Mouse (Mus musculus) naive thymus-derived CD4-positive, alpha-beta T cell, adult 2 months (primary cell): ENCODE measurements at regions not wholly inside any gene's neighbourhood (a gene's known extent, or its start where the extent isn't known, plus 50 kb on each side); places are given as distances from the start of the nearest gene placed in this dataset.

ENCODE experiments used
- DNase-seq: peaks from one replicate; pipeline ENCODE4 v3.0.0-alpha.2; 2011; ENCODE audit warnings: low read depth

DNA sequence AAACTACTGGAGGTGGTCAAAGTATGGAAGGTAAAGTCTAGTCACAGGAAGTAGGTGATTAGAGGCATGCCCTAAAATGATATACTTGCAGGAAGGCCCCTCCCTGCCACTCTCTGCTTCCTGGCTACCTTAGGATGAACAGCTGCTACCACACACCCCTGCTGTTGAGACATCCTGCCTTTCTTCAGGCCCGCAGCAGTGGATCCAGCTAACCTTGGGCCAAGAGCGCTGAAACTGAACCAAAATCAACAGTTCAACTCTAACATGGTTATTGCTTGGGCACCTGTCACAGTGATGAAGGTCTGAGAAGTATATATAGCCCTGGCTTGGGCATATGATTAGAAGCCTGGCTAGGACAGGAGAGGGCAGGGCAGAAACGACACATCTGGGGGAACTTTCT is 352.4 kb downstream of the Prdm2 start:
- no peak for DNase-seq

DNA sequence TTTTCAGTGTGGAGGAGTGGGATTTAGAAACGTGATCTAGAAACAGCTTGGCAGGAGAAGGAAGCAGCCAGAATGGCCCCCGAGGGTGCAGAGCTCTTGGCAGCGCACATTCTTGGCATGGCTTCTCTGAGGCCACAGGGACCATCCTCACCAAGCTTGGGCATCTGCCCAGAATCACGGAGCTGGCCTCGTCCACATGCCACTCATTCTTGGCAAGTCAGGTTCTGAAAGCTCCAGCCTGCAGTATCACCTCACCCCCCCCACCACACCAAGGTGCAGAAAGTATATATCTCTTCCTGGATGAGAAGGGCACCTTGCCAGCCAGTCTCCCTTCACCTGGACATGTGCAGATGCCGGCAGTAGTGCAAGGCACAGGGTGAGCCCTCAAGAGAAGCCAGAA is 356.2 kb downstream of the Prdm2 start:
- DNase-seq, result no peak

DNA sequence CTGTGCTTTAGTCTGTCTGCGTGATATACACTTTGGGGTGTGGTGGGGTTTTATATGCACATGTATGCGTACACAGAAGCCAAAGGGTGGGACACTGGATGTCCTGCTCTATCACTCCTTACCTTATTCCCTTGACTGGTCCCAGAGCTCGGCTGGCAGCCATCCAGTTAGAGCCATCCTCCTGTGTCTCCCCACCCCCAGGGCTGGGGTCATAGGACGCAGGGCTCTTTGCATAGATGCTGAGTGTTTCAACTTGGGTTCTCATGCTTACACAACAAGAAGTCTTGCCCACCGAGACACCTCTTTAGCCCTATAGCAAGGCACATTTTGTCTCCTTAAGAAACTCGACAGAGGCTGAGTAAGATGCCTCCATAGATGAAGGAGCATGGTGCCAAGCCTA is 357.2 kb downstream of the Prdm2 start:
- DNase-seq, result no peak

DNA sequence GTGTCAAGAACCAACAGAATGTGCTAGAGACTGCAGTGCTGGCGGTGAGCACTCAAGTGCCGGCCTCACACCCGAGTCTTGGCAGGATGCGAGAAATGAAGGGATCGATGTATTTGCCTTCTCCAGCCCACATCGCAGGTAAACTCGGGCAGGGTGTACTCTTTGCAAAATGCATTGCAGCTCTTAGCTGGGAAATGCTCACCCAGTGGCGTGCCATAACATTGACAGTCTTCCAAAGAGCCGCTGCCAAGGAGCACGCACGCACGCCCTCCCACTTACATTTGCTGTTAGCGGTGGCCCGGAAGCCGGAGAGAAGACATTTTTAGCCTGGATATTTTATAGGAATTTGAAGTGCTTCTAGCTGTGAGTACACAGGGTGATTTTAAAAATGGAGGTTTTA is 358.9 kb downstream of the Prdm2 start:
- DNase-seq, result no peak

DNA sequence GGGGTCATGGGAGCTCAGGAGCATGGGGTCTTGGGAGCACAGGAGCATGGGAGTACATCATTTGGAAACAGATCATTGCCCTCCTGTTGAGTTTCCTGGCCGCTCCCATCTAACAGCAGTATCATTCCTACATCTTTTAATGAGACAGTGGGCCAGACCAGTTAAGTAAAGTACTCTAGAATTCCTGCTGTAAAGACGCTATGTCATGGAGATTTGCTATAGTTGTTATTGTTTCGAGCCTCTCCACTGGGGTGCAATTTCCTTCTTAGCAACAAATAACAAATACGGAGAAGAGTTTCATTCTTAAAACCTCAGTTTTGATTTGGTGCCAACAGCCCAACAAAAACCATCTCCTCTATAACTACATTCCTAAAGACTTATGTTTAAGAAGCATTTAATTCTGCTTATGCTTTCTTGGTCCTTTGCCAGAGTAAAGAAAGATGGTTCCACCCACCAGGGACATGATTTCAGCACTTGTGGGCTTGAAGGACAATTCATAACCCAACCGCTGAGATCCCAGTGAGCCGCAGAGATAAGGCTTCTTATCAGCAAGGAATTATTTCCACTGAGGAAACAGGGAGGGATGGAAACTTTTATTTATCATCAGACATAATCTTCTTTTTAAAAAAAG is 367.6 kb downstream of the Prdm2 start:
- DNase-seq, result no peak

DNA sequence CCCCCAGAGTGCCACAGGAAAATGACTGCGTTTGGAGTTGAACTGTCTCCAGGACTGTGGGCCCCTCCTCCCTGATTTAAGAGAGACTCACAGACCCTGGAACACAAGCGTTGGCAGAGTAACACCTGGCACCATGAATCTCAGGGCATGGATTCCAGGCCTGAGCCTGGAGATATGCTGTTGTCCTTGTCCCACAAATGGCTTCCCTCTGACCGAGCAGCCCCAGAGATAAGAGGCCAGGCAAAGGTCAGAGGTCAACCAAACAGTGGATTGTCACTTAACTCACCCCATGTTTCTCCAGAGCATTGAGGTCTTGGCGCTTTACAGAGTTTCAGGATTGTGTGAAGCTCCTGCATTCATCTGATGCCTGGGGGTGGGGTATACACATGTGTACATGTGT is 373.3 kb downstream of the Prdm2 start:
- DNase-seq, result no peak

DNA sequence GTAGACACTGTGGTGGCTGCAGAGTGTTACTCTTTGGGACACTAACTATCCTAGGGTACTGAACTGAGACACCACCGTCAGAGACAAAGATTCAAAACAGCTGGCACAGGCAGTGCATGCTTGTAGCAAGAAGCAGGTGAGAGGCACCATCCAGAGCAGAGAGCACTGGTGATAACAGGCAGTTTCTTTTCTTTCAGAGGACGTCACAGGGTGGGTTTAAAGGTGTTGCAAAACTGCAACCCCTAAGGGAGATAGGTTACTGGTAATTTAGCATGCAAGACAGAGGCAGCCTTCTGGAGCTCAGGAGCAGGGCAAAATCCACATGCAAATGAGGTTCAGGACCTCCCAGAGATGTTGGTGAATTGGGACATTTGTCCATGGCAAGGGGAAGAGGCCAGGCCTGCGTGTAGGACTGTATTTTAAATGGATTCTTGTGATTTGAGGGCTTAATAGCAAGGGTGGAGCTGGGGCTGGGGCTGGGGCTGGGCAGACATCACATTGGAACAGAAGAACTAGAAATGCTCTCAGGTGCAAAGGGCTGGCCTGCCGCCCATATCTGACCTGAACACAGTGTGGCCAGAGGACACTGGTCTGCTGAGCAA is 374.3 kb downstream of the Prdm2 start:
- no peak for DNase-seq

DNA sequence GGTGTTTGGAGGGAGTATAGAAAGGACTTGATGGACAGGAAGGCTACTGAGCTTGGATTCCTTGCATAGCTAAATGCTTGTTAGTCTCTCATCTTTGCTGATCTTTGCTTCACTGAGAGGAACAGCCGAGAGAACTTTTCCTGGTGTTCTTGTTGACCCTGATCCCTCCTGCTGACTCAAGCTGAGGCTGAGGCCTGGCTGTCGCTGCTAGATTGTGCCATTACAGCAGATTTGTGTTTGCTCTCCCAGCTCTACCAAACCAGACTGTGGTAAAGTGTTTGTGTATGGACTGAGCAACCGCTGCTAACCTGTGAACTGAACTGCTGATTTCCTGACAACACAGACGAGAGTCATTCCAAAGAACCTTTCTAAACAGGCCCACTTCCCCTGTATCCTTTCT is 375.2 kb downstream of the Prdm2 start:
- no peak for DNase-seq

DNA sequence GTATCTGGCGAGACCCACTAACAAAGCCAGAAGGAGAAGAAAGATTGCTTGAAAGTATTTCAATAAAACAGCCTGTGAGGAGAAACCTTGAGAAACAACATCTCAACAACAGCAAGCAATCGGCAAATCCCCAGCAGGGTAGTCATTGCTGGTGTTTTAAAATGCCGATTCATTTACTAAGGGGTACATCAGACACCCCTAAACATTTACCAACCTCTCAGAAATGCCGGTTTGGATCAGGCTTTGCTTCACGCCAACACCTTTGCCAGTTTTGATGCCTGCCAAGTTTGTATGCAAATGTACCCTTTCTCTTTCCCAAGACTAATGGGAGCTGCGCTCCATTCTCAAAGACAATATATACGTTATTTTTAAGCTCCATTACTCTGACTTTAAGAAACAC is 383.1 kb downstream of the Prdm2 start:
- no peak for DNase-seq

DNA sequence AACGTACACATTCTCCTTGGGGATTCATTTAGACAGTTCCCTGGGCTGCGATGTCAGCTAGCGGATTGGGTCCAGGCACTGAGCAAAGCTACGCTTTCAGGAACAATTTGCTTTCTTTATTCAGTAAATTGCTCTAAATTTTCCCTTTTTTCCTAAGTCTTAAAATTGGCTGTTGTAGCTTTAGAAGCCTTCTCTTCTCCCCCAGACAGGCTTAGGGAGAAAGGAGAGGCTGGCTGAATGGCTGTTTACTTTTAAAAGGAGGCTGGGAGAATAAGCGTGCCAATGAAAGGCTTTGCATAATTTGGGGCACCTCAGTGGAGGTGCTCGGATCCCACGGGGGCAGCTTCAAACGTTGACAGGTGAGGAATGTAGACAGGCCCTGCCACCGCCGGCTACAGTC is 383.8 kb downstream of the Prdm2 start:
- DNase-seq, result no peak

DNA sequence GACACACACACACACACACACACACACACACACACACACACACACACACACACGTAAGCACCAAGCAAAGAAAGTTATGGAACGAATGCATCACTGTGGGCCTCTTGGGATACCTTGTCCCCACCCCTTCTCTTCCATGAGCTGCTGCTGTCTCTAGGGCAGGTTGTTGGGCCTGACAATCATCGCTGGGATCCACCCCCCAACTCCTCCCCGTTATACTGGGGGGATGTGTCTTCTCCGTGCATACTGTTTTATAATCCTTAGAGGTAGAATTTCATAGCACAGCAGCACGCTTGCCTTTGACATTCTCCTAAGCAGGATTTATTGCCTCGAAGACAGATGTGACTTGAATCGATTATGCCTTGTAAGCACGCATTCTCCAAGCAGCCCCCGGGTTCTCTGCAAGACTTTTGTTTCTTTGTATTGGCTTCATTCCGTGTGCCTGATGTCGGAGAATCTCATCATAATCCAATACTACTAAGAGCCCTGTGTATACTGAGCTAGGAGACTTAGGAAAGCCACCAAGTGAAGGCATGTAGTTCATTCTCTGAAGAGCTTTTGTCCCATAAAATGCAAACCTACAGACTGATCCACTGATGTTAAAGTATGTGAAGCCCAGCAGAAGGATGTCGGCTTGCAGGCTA is 386.4 kb downstream of the Prdm2 start:
- DNase-seq, result no peak

DNA sequence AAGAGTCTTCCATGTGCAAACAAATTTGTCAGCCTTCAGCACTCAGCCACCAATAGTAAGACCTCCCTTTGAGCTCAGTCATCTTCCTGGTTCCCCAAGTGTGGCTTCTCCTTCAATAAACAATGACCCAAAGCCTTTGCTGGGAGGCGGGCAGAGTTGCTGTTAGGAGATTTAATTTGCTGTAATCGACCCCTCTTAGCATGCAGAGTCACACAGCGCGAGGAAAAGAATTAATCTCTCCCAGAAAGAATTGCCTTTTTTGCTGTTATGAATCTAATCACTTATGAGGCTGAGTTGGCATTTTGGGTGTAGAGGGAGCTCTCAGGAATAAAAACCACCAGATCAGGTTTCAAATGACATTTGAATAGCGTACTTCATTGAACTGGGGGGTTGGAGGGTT is 387.0 kb downstream of the Prdm2 start:
- DNase-seq, result no peak

DNA sequence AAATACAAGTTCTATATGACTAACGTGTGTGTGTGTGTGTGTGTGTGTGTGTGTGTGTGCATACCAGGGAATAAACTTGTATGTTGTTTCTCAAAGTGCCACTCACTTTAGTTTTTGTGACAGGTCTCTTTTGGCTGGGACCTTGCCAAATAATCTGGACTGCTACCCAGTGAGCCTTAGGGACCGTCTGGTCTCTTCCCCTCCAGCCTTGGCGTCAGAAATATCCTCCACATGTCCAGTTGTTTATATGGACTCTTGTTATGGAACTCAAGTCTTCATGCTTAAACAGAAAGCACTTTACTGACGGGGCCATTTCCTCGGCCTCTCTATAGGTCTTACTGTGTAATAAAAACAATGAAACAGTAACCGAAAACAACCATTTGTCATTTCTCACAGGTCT is 394.4 kb downstream of the Prdm2 start:
- DNase-seq, result no peak

DNA sequence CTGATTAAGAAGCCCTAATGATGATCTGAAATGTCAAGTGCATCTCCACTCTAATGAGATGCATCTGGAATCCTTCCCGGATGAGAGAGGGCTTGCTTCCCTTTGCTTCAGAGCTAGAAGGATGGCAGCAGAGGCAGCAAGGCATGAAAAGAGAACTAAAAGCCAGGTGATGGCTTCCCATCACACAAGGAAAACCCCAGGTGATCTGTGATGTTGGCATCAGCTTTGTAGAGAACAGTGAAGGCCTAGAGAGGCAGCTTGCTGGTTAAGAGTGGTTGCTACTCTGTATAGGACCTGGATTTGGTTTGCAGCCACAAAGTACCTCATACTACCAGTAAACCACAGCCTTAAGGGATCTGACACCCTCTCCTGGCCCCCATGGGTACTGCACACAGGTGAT is 395.8 kb downstream of the Prdm2 start:
- no peak for DNase-seq

DNA sequence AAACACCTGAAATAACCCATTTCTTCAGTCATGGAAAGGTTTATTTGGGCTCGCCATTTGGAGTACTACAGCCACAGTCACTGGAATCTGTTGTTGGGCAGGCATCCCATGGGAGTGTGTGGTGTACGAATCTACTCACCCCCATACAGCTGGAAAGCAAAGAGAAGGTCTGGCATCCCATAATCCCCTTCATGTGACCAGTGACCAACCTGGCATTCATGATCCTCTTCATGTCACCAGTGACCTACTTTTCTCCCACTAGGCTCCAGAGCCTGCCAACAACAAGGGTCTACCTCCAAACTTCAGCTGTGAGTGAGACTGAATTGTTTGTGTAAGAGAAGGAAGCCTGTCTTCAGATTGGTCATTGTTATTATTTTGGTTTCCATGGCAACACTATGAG is 409.0 kb downstream of the Prdm2 start:
- DNase-seq, result no peak

DNA sequence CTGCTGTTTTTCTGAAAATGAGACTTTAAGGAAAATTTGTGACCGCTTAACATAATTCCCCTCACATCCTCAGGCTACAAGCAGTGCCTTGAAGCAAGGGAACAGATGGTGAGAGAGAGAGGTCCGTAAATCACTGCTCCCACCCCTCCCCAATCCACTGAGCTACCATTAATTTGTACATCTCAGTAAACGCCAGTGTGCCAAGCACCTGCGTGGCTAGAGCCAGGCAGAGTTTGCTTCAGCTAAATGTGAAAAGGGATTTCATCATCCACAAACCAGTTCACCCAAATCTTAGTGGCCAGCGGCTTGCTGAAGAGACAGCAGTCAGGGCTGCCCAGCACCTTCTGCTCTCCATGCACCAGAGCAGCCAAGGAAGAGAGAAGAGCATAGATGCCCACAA is 413.5 kb downstream of the Prdm2 start:
- no peak for DNase-seq

DNA sequence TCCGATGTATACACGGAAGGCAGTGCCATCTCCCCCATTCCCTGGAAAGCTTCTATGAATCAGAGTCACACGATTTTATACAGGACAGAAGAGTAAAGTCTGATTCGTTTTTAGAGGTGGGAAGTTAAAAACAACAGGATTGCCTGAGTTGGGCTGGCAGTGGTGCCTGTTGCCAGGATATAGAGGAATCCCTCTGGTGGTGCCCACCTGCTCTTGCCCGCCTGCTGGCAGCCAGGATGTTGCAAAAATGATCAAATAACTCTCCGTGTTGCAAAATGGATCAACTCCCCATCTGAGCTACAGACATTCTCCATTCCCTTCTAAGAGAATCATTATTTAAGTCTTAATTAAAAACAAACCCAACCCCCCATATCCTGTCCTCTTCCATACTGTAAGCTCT is 414.0 kb downstream of the Prdm2 start:
- no peak for DNase-seq

DNA sequence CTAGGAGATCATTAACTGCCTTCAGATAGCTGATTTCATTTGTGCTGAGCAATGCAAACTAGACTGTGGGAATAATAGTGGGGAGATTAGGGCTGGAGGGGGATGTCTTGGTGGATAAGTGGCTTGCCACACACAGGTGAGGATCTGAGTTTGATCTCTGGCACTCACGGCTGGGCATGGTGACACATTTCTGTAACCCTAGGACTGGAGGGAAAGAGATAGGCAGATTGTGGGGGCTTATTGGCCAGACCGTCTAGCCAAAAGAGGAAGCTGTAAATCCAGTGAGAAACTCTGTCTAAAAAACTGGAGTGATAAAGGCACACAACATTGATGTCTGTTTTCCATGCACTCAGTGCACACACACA is 420.2 kb downstream of the Prdm2 start:
- no peak for DNase-seq

DNA sequence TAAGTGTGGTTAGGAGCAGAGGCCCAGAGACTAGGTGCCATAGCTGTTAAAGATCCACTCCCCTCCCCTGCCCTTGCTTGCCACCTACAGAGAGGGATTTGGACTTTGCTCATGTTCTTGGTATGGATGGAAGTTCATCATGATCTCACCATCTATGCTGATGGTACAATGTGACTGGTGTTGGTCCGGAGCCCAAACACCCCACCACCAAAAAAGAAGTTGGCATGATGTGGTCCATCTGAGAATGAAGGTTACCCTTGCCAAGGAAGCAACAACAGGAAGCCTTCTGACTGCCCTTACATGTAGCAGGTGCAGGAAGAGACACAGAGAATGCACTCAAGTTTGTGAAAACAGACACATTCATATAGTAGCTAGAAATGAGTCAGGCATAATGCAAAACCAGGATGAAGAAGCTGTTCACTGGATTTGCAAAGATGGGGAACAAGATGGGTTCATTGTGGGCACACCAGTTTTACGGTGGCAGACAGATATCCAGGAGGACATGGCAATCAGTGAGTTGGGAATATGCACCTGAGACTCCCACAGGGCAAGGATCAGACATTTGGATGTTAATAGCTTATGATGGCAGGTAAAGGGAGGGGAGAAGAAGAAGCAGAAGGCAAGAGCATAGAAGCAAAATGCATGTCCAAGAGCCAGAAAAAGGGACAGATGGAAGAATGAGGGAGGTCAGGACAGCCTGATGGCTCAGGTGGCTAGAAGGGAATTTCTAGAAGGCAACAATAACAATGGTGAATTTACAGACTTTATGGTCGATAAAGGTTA is 420.8 kb downstream of the Prdm2 start:
- DNase-seq, result no peak

DNA sequence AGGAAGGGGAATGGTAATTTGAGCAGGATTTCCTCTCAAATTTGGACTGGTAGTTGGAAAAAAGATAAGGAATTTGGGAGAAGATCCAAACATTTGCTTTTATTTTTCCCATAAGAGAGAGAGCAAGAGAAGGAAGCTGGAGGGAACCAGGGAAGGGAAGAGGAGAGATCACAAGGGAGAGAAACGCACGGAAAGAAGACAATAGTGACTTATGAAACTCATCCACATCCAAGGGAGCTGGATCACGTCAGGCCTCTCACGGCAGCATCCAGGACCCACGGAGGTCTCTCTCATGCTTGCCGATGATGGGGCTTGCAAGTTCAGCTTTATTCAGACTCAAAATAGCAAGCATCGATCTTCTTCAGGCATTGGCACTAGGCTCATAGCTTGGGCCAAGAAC is 423.7 kb downstream of the Prdm2 start:
- no peak for DNase-seq

DNA sequence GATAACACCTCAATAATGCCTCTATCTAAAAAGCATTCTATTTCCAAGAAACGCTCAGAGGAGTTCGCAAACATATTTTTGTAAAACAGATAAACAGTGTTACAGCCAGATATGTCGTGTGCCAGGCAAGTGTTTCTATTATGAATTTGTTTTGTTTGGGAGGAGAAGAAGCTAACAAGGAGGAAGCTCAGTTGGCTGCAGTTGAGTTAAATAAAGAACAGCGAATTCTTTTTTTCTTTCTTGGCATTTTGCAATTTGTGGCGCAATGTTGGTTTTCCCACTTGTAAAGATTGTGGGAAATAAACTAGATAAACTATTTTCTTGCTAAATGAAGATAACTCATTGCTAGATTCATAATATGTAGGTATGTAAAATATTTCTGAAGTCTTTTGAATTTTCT is 427.4 kb downstream of the Prdm2 start:
- DNase-seq, result no peak

DNA sequence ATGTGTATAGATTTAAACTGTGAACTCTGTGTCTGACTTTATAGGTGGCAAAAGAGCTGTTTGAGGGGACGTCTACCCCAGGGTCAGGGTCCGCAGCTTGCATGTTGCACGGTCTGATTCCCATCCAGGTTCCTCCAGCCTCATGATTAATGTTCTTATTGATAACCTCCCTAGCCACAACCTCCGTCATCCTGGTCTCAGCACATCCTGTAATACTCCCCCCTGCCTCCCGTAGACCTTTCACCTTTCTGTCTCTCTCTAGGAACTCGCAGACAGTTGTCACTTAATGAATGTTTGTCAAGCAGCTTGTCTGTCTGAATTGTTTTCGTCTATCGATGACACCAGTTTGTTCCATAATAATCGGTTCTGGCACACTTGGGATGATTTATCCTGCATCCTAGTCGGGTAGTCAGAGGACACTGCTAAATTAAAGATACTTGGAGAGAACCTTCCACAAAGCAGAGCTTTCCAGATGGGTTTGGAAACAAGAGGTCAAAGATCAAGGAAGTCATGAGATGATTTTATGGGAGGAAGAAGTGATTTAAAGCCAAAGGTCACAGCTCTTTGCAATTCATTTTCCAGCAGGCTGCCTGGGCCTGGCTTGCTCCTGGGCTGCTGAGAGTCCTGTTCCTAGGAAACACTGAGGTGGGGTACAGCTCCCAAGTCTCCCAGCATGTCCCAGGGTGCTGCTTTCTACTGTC is 435.9 kb downstream of the Prdm2 start:
- no peak for DNase-seq

DNA sequence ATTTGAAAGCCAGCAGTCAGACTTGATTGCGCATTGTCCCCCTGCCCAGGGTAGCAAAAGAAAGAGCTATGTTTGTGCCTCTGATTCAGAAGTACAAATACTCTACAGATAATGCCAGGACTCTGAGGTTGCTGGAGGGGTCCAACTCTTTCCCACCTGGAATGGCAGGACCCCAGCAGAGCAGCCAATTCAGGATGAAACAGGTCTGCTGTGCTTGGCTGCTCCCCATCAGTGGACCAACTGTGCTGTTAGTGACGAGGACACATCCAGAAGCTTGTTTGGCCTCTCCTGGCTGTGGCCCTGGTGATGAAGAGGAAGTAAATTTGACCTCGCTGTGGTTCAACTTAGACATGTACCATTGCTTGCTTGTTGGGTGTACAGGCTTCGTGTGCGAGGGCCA is 437.8 kb downstream of the Prdm2 start:
- DNase-seq, result no peak
